Mouse (Mus musculus) hindbrain, embryonic 14.5 days (tissue): ENCODE data around the gene Lrmda. TPM values are rescaled to one million over a fixed set of nuclear protein-coding genes. Genes with fewer than 3 reads are reported as not detected.

Experiments used
- ATAC-seq: fragments of 200-750 bp; cut with Nextera tagmentation; 2 replicates; pipeline ENCODE4 v1.8.0; 2017; ENCODE audit warnings: moderate number of reproducible peaks, mild to moderate bottlenecking, moderate TSS enrichment, moderate library complexity; ENCODE audit not compliant: low FRiP score
- DNase-seq: peaks from one replicate; pipeline ENCODE4 v3.0.0-alpha.2; 2015; ENCODE audit warnings: low spot score
- H3K27ac ChIP-seq: fragments of 300-500 bp; sonication (generic); 2 replicates; pipeline ENCODE4 v1.5.1; 2014; ENCODE audit warnings: mild to moderate bottlenecking, moderate library complexity
- H3K27me3 ChIP-seq: fragments of 300-500 bp; sonication (generic); 2 replicates; pipeline ENCODE4 v1.6.1; 2014; ENCODE audit warnings: mild to moderate bottlenecking, low read length, mixed read lengths; ENCODE audit not compliant: control insufficient read depth, insufficient read depth
- H3K36me3 ChIP-seq: fragments of 300-500 bp; sonication (generic); replicated peaks from 2 replicates; pipeline ENCODE4 v1.6.1; 2014; ENCODE audit not compliant: control insufficient read depth, insufficient read depth
- H3K4me1 ChIP-seq: fragments of 300-500 bp; sonication (generic); replicated peaks from 2 replicates; pipeline ENCODE4 v1.6.1; 2014; ENCODE audit warnings: antibody characterized with exemption, low read length, mixed read lengths; ENCODE audit not compliant: control insufficient read depth, insufficient read depth
- H3K4me2 ChIP-seq: fragments of 300-500 bp; sonication (generic); replicated peaks from 2 replicates; pipeline ENCODE4 v1.6.1; 2014; ENCODE audit warnings: mild to moderate bottlenecking, moderate library complexity
- H3K4me3 ChIP-seq: fragments of 300-500 bp; sonication (generic); replicated peaks from 2 replicates; pipeline ENCODE4 v1.5.1; 2014; ENCODE audit warnings: mild to moderate bottlenecking, low read length
- H3K9ac ChIP-seq: fragments of 300-500 bp; sonication (generic); 2 replicates; pipeline ENCODE4 v1.6.1; 2014
- H3K9me3 ChIP-seq: fragments of 300-500 bp; sonication (generic); 2 replicates; pipeline ENCODE4 v1.6.1; 2016; ENCODE audit warnings: low read length; ENCODE audit not compliant: control insufficient read depth
- WGBS: fragments of 180-500 bp; shearing (Covaris S2); extraction: QIAGEN DNeasy Blood & Tissue Kit; methylation state at CpG from one replicate; pipeline ENCODE4 v1.1.7; 2014; 5-methylcytosine and 5-hydroxymethylcytosine counted together
- polyA plus RNA-seq: library from polyadenylated mRNA; unstranded; fragments of >200 nt; fragmentation: Nextera tagmentation; extraction: Ambion mirVana; gene quantifications from 2 replicates; pipeline ENCODE4 v1.2.1, GENCODE M21; 2014

The Lrmda gene
- polyA plus RNA-seq, 1 experiment from 2014 or later = 0.64 TPM

GRCm38 (mm10) chr14:22552841-22553240, 533.3 kb downstream of the Lrmda start:
- H3K4me2 ChIP-seq = no peak overlapping the region
- 44% methylated on average over 3 of the region's 3 CpGs for WGBS
- no peaks in the 10 kb centered on the region for H3K36me3 ChIP-seq
- no peaks in the 10 kb centered on the region for H3K4me1 ChIP-seq
- no peaks in the 10 kb centered on the region for H3K27me3 ChIP-seq
- no peak overlapping the region for H3K27ac ChIP-seq
- H3K4me3 ChIP-seq = no peak overlapping the region
- no peak overlapping the region for H3K9ac ChIP-seq
- ATAC-seq (no peak), DNase-seq (no peak)
- H3K9me3 ChIP-seq = no peaks in the 10 kb centered on the region

- no peaks in the 10 kb centered on the region for H3K4me1 ChIP-seq
- no peaks in the 10 kb centered on the region for H3K27me3 ChIP-seq
- no peak overlapping the region for H3K9ac ChIP-seq
- no peak for ATAC-seq
- DNase-seq = no peak
- WGBS = 95% methylated on average over 3 of the region's 3 CpGs
- H3K9me3 ChIP-seq = no peaks in the 10 kb centered on the region
- no peaks in the 10 kb centered on the region for H3K36me3 ChIP-seq
- H3K4me3 ChIP-seq = no peak overlapping the region
- H3K27ac ChIP-seq = no peak overlapping the region
- no peak overlapping the region for H3K4me2 ChIP-seq
Measured at GRCm38 (mm10) chr14:22553717-22554116, 534.2 kb downstream of the Lrmda start.

GRCm38 (mm10) chr14:22572486-22572885, 553.0 kb downstream of the Lrmda start:
- Histone ChIP-seq H3K36me3 (no peaks in the 10 kb centered on the region), H3K27ac (no peak overlapping the region), H3K4me1 (peaks cover 22% of the 10 kb centered on the region), H3K27me3 (no peaks in the 10 kb centered on the region), H3K9me3 (no peaks in the 10 kb centered on the region), H3K4me3 (no peak overlapping the region), H3K4me2 (no peak overlapping the region), H3K9ac (no peak overlapping the region)
- 78% methylated on average over 5 of the region's 5 CpGs for whole genome bisulfite sequencing
- DNase-seq (no peak), ATAC-seq (no peak)

- Histone ChIP-seq H3K27me3 (no peaks in the 10 kb centered on the region), H3K4me1 (peaks cover 28% of the 10 kb centered on the region), H3K4me2 (no peak overlapping the region), H3K4me3 (no peak overlapping the region), H3K36me3 (no peaks in the 10 kb centered on the region), H3K9ac (no peak overlapping the region), H3K9me3 (no peaks in the 10 kb centered on the region), H3K27ac (no peak overlapping the region)
- 67% methylated on average over 7 of the region's 7 CpGs for WGBS
- no peak for DNase-seq
- ATAC-seq = no peak
Measured at GRCm38 (mm10) chr14:22573585-22573984, 554.1 kb downstream of the Lrmda start.

- Histone ChIP-seq H3K36me3 (no peaks in the 10 kb centered on the region), H3K27me3 (no peaks in the 10 kb centered on the region), H3K4me2 (no peak overlapping the region), H3K4me3 (no peak overlapping the region), H3K4me1 (peaks cover 28% of the 10 kb centered on the region), H3K27ac (no peak overlapping the region), H3K9me3 (no peaks in the 10 kb centered on the region), H3K9ac (no peak overlapping the region)
- 84% methylated on average over 4 of the region's 4 CpGs for WGBS
- no peak for ATAC-seq
- no peak for DNase-seq
Measured at GRCm38 (mm10) chr14:22574006-22574405, 554.5 kb downstream of the Lrmda start.

- no peak for ATAC-seq
- Histone ChIP-seq H3K4me1 (peaks cover 28% of the 10 kb centered on the region), H3K27me3 (no peaks in the 10 kb centered on the region), H3K9ac (no peak overlapping the region), H3K4me2 (no peak overlapping the region), H3K27ac (peak overlapping the region; percentile 39; the same call in 1 of the 2 replicates), H3K36me3 (no peaks in the 10 kb centered on the region), H3K4me3 (no peak overlapping the region), H3K9me3 (no peaks in the 10 kb centered on the region)
- 18% methylated on average over 6 of the region's 6 CpGs for WGBS
- no peak for DNase-seq
Measured at GRCm38 (mm10) chr14:22576441-22576840, 556.9 kb downstream of the Lrmda start.

- H3K4me1 ChIP-seq = peaks cover 28% of the 10 kb centered on the region
- peak overlapping the region; percentile 32 for H3K9ac ChIP-seq
- 8% methylated on average over 13 of the region's 13 CpGs for WGBS
- no peak overlapping the region for H3K4me3 ChIP-seq
- peak overlapping the region; percentile 44 for H3K4me2 ChIP-seq
- H3K9me3 ChIP-seq = no peaks in the 10 kb centered on the region
- H3K27ac ChIP-seq = peak overlapping the region; percentile 39
- no peaks in the 10 kb centered on the region for H3K36me3 ChIP-seq
- H3K27me3 ChIP-seq = no peaks in the 10 kb centered on the region
- DNase-seq (peak; percentile 54), ATAC-seq (peak; percentile 58; the same call in 1 of the 2 replicates)
Measured at GRCm38 (mm10) chr14:22577411-22578037, 558.0 kb downstream of the Lrmda start.

GRCm38 (mm10) chr14:22578224-22578623, 558.7 kb downstream of the Lrmda start:
- peak overlapping the region; percentile 44 for H3K4me2 ChIP-seq
- ATAC-seq (no peak), DNase-seq (peak; percentile 94)
- peak overlapping the region; percentile 39; the same call in 1 of the 2 replicates for H3K27ac ChIP-seq
- H3K27me3 ChIP-seq = no peaks in the 10 kb centered on the region
- peaks cover 28% of the 10 kb centered on the region for H3K4me1 ChIP-seq
- 17% methylated on average over 6 of the region's 6 CpGs for WGBS
- H3K4me3 ChIP-seq = no peak overlapping the region
- no peaks in the 10 kb centered on the region for H3K9me3 ChIP-seq
- H3K36me3 ChIP-seq = no peaks in the 10 kb centered on the region
- peak overlapping the region; percentile 32 for H3K9ac ChIP-seq

- H3K9me3 ChIP-seq = no peaks in the 10 kb centered on the region
- DNase-seq (no peak), ATAC-seq (no peak)
- H3K4me3 ChIP-seq = no peak overlapping the region
- H3K36me3 ChIP-seq = no peaks in the 10 kb centered on the region
- H3K4me2 ChIP-seq = no peak overlapping the region
- H3K27ac ChIP-seq = no peak overlapping the region
- H3K27me3 ChIP-seq = no peaks in the 10 kb centered on the region
- peaks cover 28% of the 10 kb centered on the region for H3K4me1 ChIP-seq
- H3K9ac ChIP-seq = no peak overlapping the region
- WGBS = 95% methylated on average over 3 of the region's 3 CpGs
Measured at GRCm38 (mm10) chr14:22578986-22579385, 559.5 kb downstream of the Lrmda start.

GRCm38 (mm10) chr14:22582065-22582464, 562.6 kb downstream of the Lrmda start:
- no peak overlapping the region for H3K4me2 ChIP-seq
- DNase-seq = no peak
- H3K27me3 ChIP-seq = no peaks in the 10 kb centered on the region
- 90% methylated on average over 9 of the region's 9 CpGs for WGBS
- H3K9me3 ChIP-seq = no peaks in the 10 kb centered on the region
- peaks cover 9% of the 10 kb centered on the region for H3K4me1 ChIP-seq
- H3K27ac ChIP-seq = no peak overlapping the region
- no peak overlapping the region for H3K4me3 ChIP-seq
- no peak overlapping the region for H3K9ac ChIP-seq
- ATAC-seq = no peak
- no peaks in the 10 kb centered on the region for H3K36me3 ChIP-seq
